28 mouse cellular contexts compared by ENCODE assay signal in the genomic region with DNA sequence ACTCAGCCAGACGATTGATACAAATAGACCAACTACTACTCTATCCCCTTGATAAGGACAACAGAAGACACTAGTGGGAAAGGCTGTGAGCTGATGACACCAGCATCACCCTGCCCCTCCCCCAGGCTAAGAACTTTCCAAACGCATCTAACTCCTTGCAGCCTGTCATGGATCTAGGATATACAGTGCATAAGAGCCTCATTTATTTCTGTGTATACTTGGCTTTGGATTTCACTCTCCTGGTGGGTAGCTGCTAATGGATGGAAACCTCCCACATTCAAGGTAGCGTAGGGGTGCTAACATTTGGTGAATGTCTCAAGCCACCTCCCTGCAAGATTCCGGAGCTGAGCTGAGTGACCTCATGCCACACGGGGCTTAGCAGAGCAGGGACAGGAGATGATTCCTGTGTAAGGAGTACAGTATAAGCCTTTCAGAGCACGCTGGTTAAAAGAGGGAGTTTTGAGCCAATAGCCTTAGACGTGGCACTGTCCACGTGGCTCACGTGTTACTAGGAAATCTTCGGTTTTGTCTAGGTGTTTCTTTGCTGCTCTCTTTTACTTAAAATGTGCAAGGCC. TPM values are rescaled to one million over a fixed set of nuclear protein-coding genes. Genes with fewer than 3 reads are reported as not detected.
DNase-seq lines count a peak whose midpoint lies in the region; ATAC-seq and TF ChIP-seq lines count a peak whose summit lies in the region.
"Had no signal": no experiment of that assay in that cellular context is flagged by ENCODE, and none has a peak within 500 bp of the region (broad histone marks: within the 10 kb centered on the region; RNA-seq: fewer than 3 reads in every experiment).

No protein-coding gene starts in this region.

- no peak for TF ChIP-seq CTCF in gastrocnemius, adult 2 months (IDR thresholded peaks at IDR 0.05)

- no peak overlapping the region for H3K4me3 ChIP-seq in kidney, embryonic 16.5 days (ENCODE audit: low read length)
- no peak overlapping the region for H3K4me3 ChIP-seq in gastrocnemius, adult 2 months
- H3K4me3 ChIP-seq: erythroblast, embryonic 14.5 days; heart, embryonic 10.5 days; heart, embryonic 15.5 days; hindbrain, embryonic 12.5 days; limb, embryonic 10.5 days; limb, embryonic 15.5 days; liver, embryonic 13.5 days; midbrain, embryonic 12.5 days had no signal

- H3K36me3 ChIP-seq in kidney, embryonic 16.5 days (ENCODE audit: insufficient read depth, low read length): no peaks in the 10 kb centered on the region
- H3K36me3 ChIP-seq: heart, embryonic 10.5 days; heart, embryonic 15.5 days; hindbrain, embryonic 12.5 days; limb, embryonic 10.5 days; limb, embryonic 15.5 days; liver, embryonic 13.5 days; midbrain, embryonic 12.5 days had no signal

- no peak overlapping the region for H3K4me2 ChIP-seq in kidney, embryonic 16.5 days (replicated peaks; ENCODE audit: low read depth, low read length)
- H3K4me2 ChIP-seq: hindbrain, embryonic 12.5 days; limb, embryonic 15.5 days; midbrain, embryonic 12.5 days had no signal

- peak; percentile 38 for DNase-seq in kidney, adult 11 months
- DNase-seq in kidney, postnatal 10 days: no peak
- peak; percentile 29 to 30 for DNase-seq in kidney, adult 8-10 months
- no peak for DNase-seq in spleen, adult 18-20 months
- DNase-seq in gastrocnemius, adult 2 months: no peak
- DNase-seq: adrenal gland, postnatal 14 days; cerebellum, adult 11-12 months; cerebellum, postnatal 10 days; forebrain, postnatal 0 days; gastrocnemius, postnatal 10 days; layer of hippocampus, adult 9-11 months; liver, embryonic 13.5 days; lung, embryonic 14.5 days; lung, postnatal 14 days; thymus, postnatal 4 days had no signal

- H3K4me1 ChIP-seq in kidney, embryonic 16.5 days (ENCODE audit: insufficient read depth, low read length): peaks cover 10% of the 10 kb centered on the region; the same call in 1 of the 2 replicates
- H3K4me1 ChIP-seq: heart, embryonic 10.5 days; heart, embryonic 15.5 days; limb, embryonic 10.5 days; limb, embryonic 15.5 days; liver, embryonic 13.5 days; midbrain, embryonic 12.5 days had no signal

- ATAC-seq in kidney, embryonic 16.5 days (ENCODE audit: low FRiP score, low TSS enrichment): peak; percentile 58
- ATAC-seq in megakaryocyte progenitor cell, adult 5-6 weeks (replicated peaks; ENCODE audit: poor library complexity): no peak
- ATAC-seq: CD4-positive, CD25-positive, alpha-beta regulatory T cell, adult 4 months; forebrain, postnatal 0 days had no signal

- WGBS in kidney, embryonic 16.5 days: 62% methylated on average over 10 of the region's 10 CpGs

- no peak overlapping the region for H3K27ac ChIP-seq in kidney, embryonic 16.5 days (ENCODE audit: low read length)
- H3K27ac ChIP-seq in gastrocnemius, adult 2 months: no peak overlapping the region
- H3K27ac ChIP-seq: heart, embryonic 10.5 days; heart, embryonic 15.5 days; hindbrain, embryonic 12.5 days; limb, embryonic 10.5 days; limb, embryonic 15.5 days; liver, embryonic 13.5 days; midbrain, embryonic 12.5 days had no signal

- intact Hi-C loops in gastrocnemius, adult 2 months (cut with DNase I): no loop called here

- no peaks in the 10 kb centered on the region for H3K9me3 ChIP-seq in kidney, embryonic 16.5 days (ENCODE audit: low read length)
- H3K9me3 ChIP-seq: heart, embryonic 10.5 days; heart, embryonic 15.5 days; hindbrain, embryonic 12.5 days; limb, embryonic 10.5 days; limb, embryonic 15.5 days; liver, embryonic 13.5 days; midbrain, embryonic 12.5 days had no signal

- no peaks in the 10 kb centered on the region for H3K27me3 ChIP-seq in kidney, embryonic 16.5 days (ENCODE audit: insufficient read depth, low read length)
- H3K27me3 ChIP-seq: heart, embryonic 15.5 days; hindbrain, embryonic 12.5 days; limb, embryonic 15.5 days; liver, embryonic 13.5 days; midbrain, embryonic 12.5 days had no signal

- H3K9ac ChIP-seq in kidney, embryonic 16.5 days (replicated peaks; ENCODE audit: low read length): no peak overlapping the region
- H3K9ac ChIP-seq: heart, embryonic 15.5 days; hindbrain, embryonic 12.5 days; limb, embryonic 15.5 days; liver, embryonic 13.5 days; lung, embryonic 14.5 days; midbrain, embryonic 12.5 days had no signal

RNA-seq across cellular contexts. Expression of gene Ranbp3l, which starts 1.4 kb away (rescaled TPM):
- 2.6 and 3.2 TPM in 2 replicates for polyA plus RNA-seq in kidney, embryonic 16.5 days (2015; fragmentation: Nextera tagmentation; extraction: Ambion mirVana)
- under 1 TPM in 1 of 2 experiments, not detected in 1; 0.20 TPM for total RNA-seq in gastrocnemius, adult 2 months (2021)
- not detected in 2 replicates for total RNA-seq in megakaryocyte progenitor cell, adult 5-6 weeks (2015)
- not detected in 2 replicates for total RNA-seq in megakaryocyte progenitor cell, adult 5-6 weeks (2017)
- total RNA-seq: adrenal gland, postnatal 14 days; common myeloid progenitor, adult 5-6 weeks; heart, postnatal 25 days had no signal
- polyA plus RNA-seq: erythroblast, embryonic 14.5 days; limb, embryonic 10.5 days; testis, adult 2 months had no signal

Comparison
In these comparisons a context has a peak if more than half of its experiments do, and no peak if none do; other contexts are left out.
1. DNase-seq: peak in kidney, adult 11 months (single experiment) and kidney, adult 8-10 months (2 of 2); none in kidney, postnatal 10 days (single experiment), spleen, adult 18-20 months (0 of 2) and gastrocnemius, adult 2 months (single experiment).